Mouse (Mus musculus) stomach, embryonic 16.5 days (tissue): ENCODE measurements at regions not wholly inside any gene's neighbourhood (a gene's known extent, or its start where the extent isn't known, plus 50 kb on each side); places are given as distances from the start of the nearest gene placed in this dataset.

Experiments used
- ATAC-seq: fragments of 200-750 bp; cut with Nextera tagmentation; 2 replicates; pipeline ENCODE4 v1.8.0; 2017; ENCODE audit warnings: moderate number of reproducible peaks, moderate TSS enrichment; ENCODE audit not compliant: insufficient read depth, low FRiP score
- H3K27ac ChIP-seq: fragments of 300-500 bp; sonication (generic); 2 replicates; pipeline ENCODE4 v1.5.1; 2014; ENCODE audit warnings: low read length
- H3K27me3 ChIP-seq: fragments of 300-500 bp; sonication (generic); 2 replicates; pipeline ENCODE4 v1.6.1; 2014; ENCODE audit warnings: low read length, control low read depth, mixed read lengths; ENCODE audit not compliant: control insufficient read depth, insufficient read depth
- H3K36me3 ChIP-seq: fragments of 300-500 bp; sonication (generic); 2 replicates; pipeline ENCODE4 v1.6.1; 2014; ENCODE audit warnings: low read length; ENCODE audit not compliant: control insufficient read depth, insufficient read depth
- H3K4me1 ChIP-seq: fragments of 300-500 bp; sonication (generic); 2 replicates; pipeline ENCODE4 v1.6.1; 2014; ENCODE audit warnings: low read length, control low read depth, mixed read lengths; ENCODE audit not compliant: control insufficient read depth, insufficient read depth
- H3K4me2 ChIP-seq: fragments of 300-500 bp; sonication (generic); 2 replicates; pipeline ENCODE4 v1.6.1; 2014; ENCODE audit warnings: low read depth, low read length, mixed read lengths
- H3K4me3 ChIP-seq: fragments of 300-500 bp; sonication (generic); replicated peaks from 2 replicates; pipeline ENCODE4 v1.5.1; 2014; ENCODE audit warnings: mild to moderate bottlenecking, low read length
- H3K9ac ChIP-seq: fragments of 300-500 bp; sonication (generic); 2 replicates; pipeline ENCODE4 v1.6.1; 2014; ENCODE audit warnings: low read length
- H3K9me3 ChIP-seq: fragments of 300-500 bp; sonication (generic); replicated peaks from 2 replicates; pipeline ENCODE4 v1.6.1; 2016; ENCODE audit warnings: low read length, control low read depth; ENCODE audit not compliant: control insufficient read depth
- WGBS: fragments of 180-500 bp; shearing (Covaris S2); extraction: QIAGEN DNeasy Blood & Tissue Kit; methylation state at CpG from one replicate; pipeline ENCODE4 v1.1.7; 2014; 5-methylcytosine and 5-hydroxymethylcytosine counted together

DNA sequence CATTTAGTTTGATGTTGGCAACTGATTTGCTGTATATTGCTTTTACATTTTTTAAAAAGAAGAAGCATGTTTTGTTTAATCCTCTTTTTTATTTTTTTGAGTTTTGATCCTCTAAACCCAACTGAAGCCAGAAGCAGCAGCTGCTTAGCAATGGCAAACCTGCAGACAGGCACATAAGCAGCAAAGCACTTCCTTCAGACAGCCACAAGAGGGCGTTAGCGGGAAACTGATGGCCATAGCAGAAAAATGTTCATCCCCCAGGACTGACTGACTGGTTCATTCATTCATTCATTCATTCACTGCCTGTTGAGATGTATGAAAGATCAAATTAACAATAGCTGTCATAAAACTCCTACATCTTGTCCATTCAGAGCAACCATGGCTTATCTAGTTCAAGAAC is 92.3 kb downstream of the Setd4 start:
- no peaks in the 10 kb centered on the region; the same call in 1 of the 2 replicates for H3K4me1 ChIP-seq
- no peak overlapping the region for H3K27ac ChIP-seq
- no peaks in the 10 kb centered on the region for H3K36me3 ChIP-seq
- no peak for ATAC-seq
- WGBS: 3% methylated on average over 2 of the region's 2 CpGs
- H3K27me3 ChIP-seq: no peaks in the 10 kb centered on the region
- H3K4me3 ChIP-seq: no peak overlapping the region
- H3K9me3 ChIP-seq: 0 out of 2 replicates have a peak, but pooled peaks cover under 1% of the 10 kb centered on the region
- H3K9ac ChIP-seq: no peak overlapping the region
- H3K4me2 ChIP-seq: no peak overlapping the region

GRCm38 (mm10) chr16:93498800-93499199 is 105.1 kb downstream of the Setd4 start:
- Histone ChIP-seq H3K9me3 (no peaks in the 10 kb centered on the region; the same call in 1 of the 2 replicates), H3K4me1 (no peaks in the 10 kb centered on the region), H3K27me3 (no peaks in the 10 kb centered on the region), H3K4me3 (no peak overlapping the region), H3K4me2 (no peak overlapping the region), H3K27ac (no peak overlapping the region), H3K9ac (no peak overlapping the region), H3K36me3 (no peaks in the 10 kb centered on the region)
- WGBS: 92% methylated on average over 2 of the region's 2 CpGs
- ATAC-seq: no peak

- H3K4me2 ChIP-seq: no peak overlapping the region
- H3K9ac ChIP-seq: no peak overlapping the region
- ATAC-seq: no peak
- H3K36me3 ChIP-seq: no peaks in the 10 kb centered on the region
- H3K4me1 ChIP-seq: no peaks in the 10 kb centered on the region
- no peak overlapping the region for H3K4me3 ChIP-seq
- H3K27me3 ChIP-seq: no peaks in the 10 kb centered on the region
- no peak overlapping the region for H3K27ac ChIP-seq
- no peaks in the 10 kb centered on the region for H3K9me3 ChIP-seq
- 78% methylated on average over 6 of the region's 6 CpGs for WGBS
Measured at GRCm38 (mm10) chr16:93493337-93494002, 110.4 kb downstream of the Setd4 start.

DNA sequence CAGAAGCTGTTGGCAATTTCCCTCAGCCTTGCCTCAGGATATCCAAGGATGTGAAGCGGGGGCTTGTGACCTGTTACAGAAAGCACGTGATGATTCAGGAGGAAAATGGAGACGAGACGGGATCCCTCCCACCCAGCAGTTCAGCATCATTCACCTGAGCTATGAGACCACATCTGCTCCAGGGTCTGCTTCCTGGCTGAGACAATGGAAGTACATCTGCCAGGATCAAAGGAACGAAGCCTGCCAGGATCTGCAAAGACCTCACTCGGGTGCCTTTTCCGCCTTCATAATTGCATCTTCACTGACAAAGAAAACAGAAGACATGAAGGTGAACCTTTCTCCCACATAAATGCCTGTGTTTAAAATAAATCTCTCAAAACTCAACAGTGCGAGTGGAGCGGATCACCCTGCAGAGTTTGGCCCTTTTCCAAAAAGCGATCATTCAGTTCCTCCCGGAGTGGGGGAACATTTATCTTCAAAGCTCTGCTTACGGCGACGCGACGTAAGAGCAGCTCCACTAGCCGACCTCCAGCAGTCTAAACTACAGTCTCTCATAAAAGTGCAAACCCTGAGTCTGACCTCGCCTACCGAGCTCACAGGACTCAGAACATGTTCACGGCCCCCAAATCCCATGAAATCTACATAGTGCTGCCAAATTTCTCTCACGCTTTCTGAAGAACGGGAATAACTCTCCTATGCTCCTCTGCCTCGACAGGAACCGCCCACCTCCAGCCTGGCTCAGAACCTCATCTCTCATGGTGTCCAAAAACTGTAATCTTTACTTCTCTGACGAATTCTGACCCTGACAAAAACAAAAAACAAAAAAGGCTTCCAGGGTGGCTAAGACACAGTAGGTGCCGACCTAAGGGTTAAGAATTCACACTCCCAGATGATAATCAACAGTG is 117.0 kb downstream of the Setd4 start:
- Histone ChIP-seq H3K9me3 (no peaks in the 10 kb centered on the region), H3K9ac (no peak overlapping the region), H3K4me1 (peaks cover 5% of the 10 kb centered on the region; the same call in 1 of the 2 replicates), H3K27ac (no peak overlapping the region), H3K4me2 (peak overlapping the region; percentile 47), H3K4me3 (peak overlapping the region; percentile 14), H3K36me3 (no peaks in the 10 kb centered on the region), H3K27me3 (no peaks in the 10 kb centered on the region)
- WGBS: 35% methylated on average over 26 of the region's 26 CpGs
- ATAC-seq: no peak

DNA sequence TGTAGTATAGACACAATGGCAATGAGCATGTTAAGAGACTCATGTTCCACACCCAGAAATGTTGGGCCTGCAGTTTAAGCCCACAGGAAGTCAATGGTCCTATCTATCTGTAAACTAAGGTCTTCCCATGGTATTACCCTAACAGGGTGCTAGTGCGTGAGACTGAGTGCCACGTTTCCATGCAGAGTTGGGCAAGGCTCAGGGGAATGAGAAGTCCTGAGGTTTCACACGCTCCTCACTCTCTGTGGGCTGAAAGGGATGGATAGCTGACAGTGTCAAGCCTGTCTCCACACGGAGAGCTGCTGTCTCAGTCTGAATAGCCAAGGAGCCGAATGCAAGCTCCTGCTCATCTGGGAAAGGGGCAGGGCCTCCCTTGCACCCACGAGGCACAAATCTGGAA is 133.9 kb downstream of the Setd4 start:
- Histone ChIP-seq H3K27ac (no peak overlapping the region), H3K9ac (no peak overlapping the region), H3K4me1 (no peaks in the 10 kb centered on the region), H3K27me3 (no peaks in the 10 kb centered on the region), H3K4me3 (no peak overlapping the region), H3K4me2 (no peak overlapping the region), H3K36me3 (no peaks in the 10 kb centered on the region), H3K9me3 (no peaks in the 10 kb centered on the region)
- WGBS: 86% methylated on average over 6 of the region's 6 CpGs
- no peak for ATAC-seq

GRCm38 (mm10) chr16:93465741-93466140 is 138.1 kb downstream of the Setd4 start:
- Histone ChIP-seq H3K9ac (no peak overlapping the region), H3K27ac (no peak overlapping the region), H3K36me3 (no peaks in the 10 kb centered on the region), H3K4me1 (peaks cover 8% of the 10 kb centered on the region; the same call in 1 of the 2 replicates), H3K4me3 (no peak overlapping the region), H3K4me2 (no peak overlapping the region), H3K9me3 (no peaks in the 10 kb centered on the region), H3K27me3 (no peaks in the 10 kb centered on the region)
- ATAC-seq: no peak
- WGBS: 80% methylated on average over 5 of the region's 5 CpGs

GRCm38 (mm10) chr16:93464898-93465297 is 139.0 kb downstream of the Setd4 start:
- Histone ChIP-seq H3K9ac (no peak overlapping the region), H3K36me3 (no peaks in the 10 kb centered on the region), H3K4me1 (peaks cover 8% of the 10 kb centered on the region; the same call in 1 of the 2 replicates), H3K27ac (no peak overlapping the region), H3K27me3 (no peaks in the 10 kb centered on the region), H3K4me2 (no peak overlapping the region), H3K9me3 (no peaks in the 10 kb centered on the region), H3K4me3 (no peak overlapping the region)
- WGBS: 49% methylated on average over 2 of the region's 2 CpGs
- no peak for ATAC-seq

DNA sequence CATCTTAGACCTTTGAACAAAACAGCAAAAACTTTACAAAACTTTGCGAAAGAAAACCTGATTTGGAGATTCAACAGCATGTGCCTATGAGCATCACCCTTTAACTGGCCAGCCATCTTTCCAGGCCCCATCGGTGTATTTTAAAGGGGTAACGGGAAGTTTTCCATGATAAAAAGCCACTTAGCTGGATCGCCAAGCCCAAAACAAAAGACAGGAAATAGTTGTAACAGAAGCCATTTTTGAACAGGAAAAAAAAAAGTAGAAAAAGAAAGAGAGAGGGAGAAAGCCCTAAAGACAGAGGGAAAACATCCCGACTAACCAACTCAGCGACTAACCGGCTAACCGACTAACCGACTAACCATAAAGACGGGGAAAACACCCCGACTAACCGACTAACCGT is 140.5 kb downstream of the Setd4 start:
- Histone ChIP-seq H3K27ac (no peak overlapping the region), H3K4me1 (peaks cover 16% of the 10 kb centered on the region), H3K4me2 (no peak overlapping the region), H3K27me3 (no peaks in the 10 kb centered on the region), H3K4me3 (no peak overlapping the region), H3K36me3 (no peaks in the 10 kb centered on the region), H3K9ac (no peak overlapping the region), H3K9me3 (no peaks in the 10 kb centered on the region)
- 86% methylated on average over 13 of the region's 13 CpGs for WGBS
- ATAC-seq: no peak

- Histone ChIP-seq H3K27ac (no peak overlapping the region; the same call in 1 of the 2 replicates), H3K4me1 (peaks cover 16% of the 10 kb centered on the region), H3K4me2 (no peak overlapping the region), H3K4me3 (no peak overlapping the region), H3K27me3 (no peaks in the 10 kb centered on the region), H3K9ac (no peak overlapping the region), H3K9me3 (no peaks in the 10 kb centered on the region), H3K36me3 (no peaks in the 10 kb centered on the region)
- 22% methylated on average over 8 of the region's 8 CpGs for WGBS
- ATAC-seq: no peak
Measured at GRCm38 (mm10) chr16:93462286-93462610, 141.6 kb downstream of the Setd4 start.
